Mouse (Mus musculus): ENCODE results near the gene Kdelr3.
A peak's percentile ranks its signal among the peaks of the same experiment; 100 is the strongest.

DNA sequence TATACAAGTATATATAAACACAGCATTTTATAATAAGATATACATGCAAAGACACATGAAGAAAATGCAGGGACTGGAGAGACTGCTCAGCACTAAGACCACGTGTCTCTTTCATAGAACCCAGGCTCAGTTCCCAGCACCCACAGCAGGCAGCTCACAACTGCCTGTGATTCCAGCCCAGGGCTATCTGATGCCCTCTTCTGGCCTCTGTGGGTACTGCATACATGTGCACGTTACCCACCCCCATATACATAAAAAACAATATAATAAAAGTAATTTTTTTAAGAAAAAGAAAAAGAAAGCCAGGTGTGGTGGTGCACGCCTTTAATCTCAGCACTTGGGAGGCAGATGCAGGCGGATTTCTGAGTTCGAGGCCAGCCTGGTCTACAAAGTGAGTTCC lies 43.2 kb upstream of the Kdelr3 start:
- TF ChIP-seq CTCF (IDR thresholded peaks at IDR 0.05) (peak; percentile 52), EP300 (IDR thresholded peaks at IDR 0.05; ENCODE audit: insufficient read depth, low read depth, low read length) (no peak)

Measured in heart, adult 2 months (tissue).